Mouse (Mus musculus) MEL (cell line): ENCODE measurements around the gene Engase. TPM values are rescaled to one million over a fixed set of nuclear protein-coding genes. Genes with fewer than 3 reads are reported as not detected.

Experiments
- DNase-seq: peaks from one replicate; pipeline ENCODE4 v3.0.0; 2011; ENCODE audit warnings: low read depth, low spot score
- H3K27ac ChIP-seq: 2 replicates; pipeline ENCODE4 v1.5.1; 2012; ENCODE audit warnings: low read depth, mild to moderate bottlenecking, control low read depth, low read length, moderate library complexity; ENCODE audit not compliant: control insufficient read depth
- H3K27me3 ChIP-seq, 2 experiments: fragments of 150-350 bp in 1 of 2; sonication (generic) in 1 of 2; 2 replicates each; pipeline ENCODE4 v1.6.1; 2012; ENCODE audit warnings: low read length in 2 of 2, mild to moderate bottlenecking in 2 of 2, improper control_type of control experiment in 1 of 2, moderate library complexity in 1 of 2; ENCODE audit not compliant: insufficient read depth in 2 of 2, control insufficient read depth in 1 of 2
- H3K36me3 ChIP-seq, 2 experiments: 2 replicates each; pipeline ENCODE4 v1.6.1; 2012 to 2014; ENCODE audit warnings: low read length in 2 of 2, improper control_type of control experiment in 1 of 2, inconsistent platforms in 1 of 2, mild to moderate bottlenecking in 1 of 2; ENCODE audit not compliant: insufficient read depth in 2 of 2, control insufficient read depth in 1 of 2
- H3K4me1 ChIP-seq, 2 experiments: fragments of 150-350 bp in 1 of 2; sonication (generic) in 1 of 2; 2 replicates each; pipeline ENCODE4 v1.6.1; 2012; ENCODE audit warnings: low read length in 2 of 2, improper control_type of control experiment in 1 of 2, mild to moderate bottlenecking in 1 of 2; ENCODE audit not compliant: insufficient read depth in 2 of 2, control insufficient read depth in 1 of 2
- H3K4me3 ChIP-seq, 2 experiments: fragments of 150-350 bp in 1 of 2; sonication (generic) in 1 of 2; 2 replicates each; pipeline ENCODE4 v1.5.1; 2012; ENCODE audit warnings: low read depth in 2 of 2, low read length in 2 of 2, mild to moderate bottlenecking in 2 of 2, moderate library complexity in 2 of 2, control low read depth in 1 of 2, improper control_type of control experiment in 1 of 2; ENCODE audit not compliant: control insufficient read depth in 1 of 2, insufficient read depth in 1 of 2
- H3K79me2 ChIP-seq: 2 replicates; pipeline ENCODE4 v1.6.1; 2012; ENCODE audit warnings: mild to moderate bottlenecking, low read length, moderate library complexity; ENCODE audit not compliant: control insufficient read depth, poor library complexity, insufficient read depth
- H3K9ac ChIP-seq: 2 replicates; pipeline ENCODE4 v1.6.1; 2012; ENCODE audit warnings: low read depth, mild to moderate bottlenecking, control low read depth, low read length, moderate library complexity; ENCODE audit not compliant: control insufficient read depth, poor library complexity, severe bottlenecking
- H3K9me3 ChIP-seq: fragments of 150-350 bp; sonication (generic); replicated peaks from 2 replicates; pipeline ENCODE4 v1.6.1; 2012; ENCODE audit warnings: mild to moderate bottlenecking, low read length, improper control_type of control experiment, moderate library complexity; ENCODE audit not compliant: insufficient read depth
- CHD1 ChIP-seq: IDR thresholded peaks from 2 replicates; pipeline ENCODE4 v1.6.1; 2012; ENCODE audit warnings: low read depth, mild to moderate bottlenecking, inconsistent platforms, low read length, improper control_type of control experiment
- E2F4 ChIP-seq: IDR thresholded peaks from 2 replicates; pipeline ENCODE4 v1.6.1; 2011; ENCODE audit warnings: low read depth, low read length, improper control_type of control experiment, borderline replicate concordance
- ELF1 ChIP-seq: IDR thresholded peaks from 2 replicates; pipeline ENCODE4 v1.6.1; 2014; ENCODE audit warnings: low read depth, mild to moderate bottlenecking, inconsistent platforms, low read length, improper control_type of control experiment, moderate library complexity
- EP300 ChIP-seq, 2 experiments: IDR thresholded peaks; 2 replicates each; pipeline ENCODE4 v1.6.1; 2011; ENCODE audit warnings: improper control_type of control experiment in 2 of 2, low read length in 2 of 2, low read depth in 1 of 2, mild to moderate bottlenecking in 1 of 2
- ETS1 ChIP-seq: IDR thresholded peaks from 2 replicates; pipeline ENCODE4 v1.6.1; 2012; ENCODE audit warnings: low read depth, mild to moderate bottlenecking, inconsistent platforms, low read length, improper control_type of control experiment, moderate library complexity
- GATA1 ChIP-seq: IDR thresholded peaks from 2 replicates; pipeline ENCODE4 v1.6.1; 2011; ENCODE audit warnings: low read depth, low read length, improper control_type of control experiment
- MAFK ChIP-seq: IDR thresholded peaks from 2 replicates; pipeline ENCODE4 v1.6.1; 2011; ENCODE audit warnings: low read depth, mild to moderate bottlenecking, low read length, improper control_type of control experiment, borderline replicate concordance
- MAX ChIP-seq: IDR thresholded peaks from 2 replicates; pipeline ENCODE4 v1.6.1; 2011; ENCODE audit warnings: low read length, improper control_type of control experiment
- MEF2A ChIP-seq: IDR thresholded peaks from 2 replicates; pipeline ENCODE4 v1.6.1; 2014; ENCODE audit warnings: low read depth, mild to moderate bottlenecking, inconsistent platforms, low read length, improper control_type of control experiment; ENCODE audit not compliant: poor library complexity, insufficient replicate concordance, severe bottlenecking; ENCODE audit errors: extremely low read depth
- MYC ChIP-seq: IDR thresholded peaks from 2 replicates; pipeline ENCODE4 v1.6.1; 2011; ENCODE audit warnings: low read depth, mild to moderate bottlenecking, low read length, improper control_type of control experiment, moderate library complexity
- NRF1 ChIP-seq: IDR thresholded peaks from 2 replicates; pipeline ENCODE4 v1.6.1; 2014; ENCODE audit warnings: low read depth, mild to moderate bottlenecking, inconsistent platforms, low read length, improper control_type of control experiment, moderate library complexity; ENCODE audit not compliant: poor library complexity, insufficient read depth, severe bottlenecking
- POLR2A ChIP-seq, 2 experiments: IDR thresholded peaks; 2 replicates each; pipeline ENCODE4 v1.6.1; 2011 to 2012; ENCODE audit warnings: low read length in 2 of 2, mild to moderate bottlenecking in 2 of 2, control low read depth in 1 of 2, improper control_type of control experiment in 1 of 2, low read depth in 1 of 2, moderate library complexity in 1 of 2; ENCODE audit not compliant: control insufficient read depth in 1 of 2, insufficient read depth in 1 of 2, poor library complexity in 1 of 2
- POLR2AphosphoS2 ChIP-seq: IDR thresholded peaks from 2 replicates; pipeline ENCODE4 v1.6.1; 2011; ENCODE audit warnings: low read length, improper control_type of control experiment
- POLR2AphosphoS5 ChIP-seq: IDR thresholded peaks from 2 replicates; pipeline ENCODE4 v1.6.1; 2012; ENCODE audit warnings: low read depth, borderline replicate concordance, mild to moderate bottlenecking, inconsistent platforms, low read length, moderate library complexity, mixed read lengths
- RAD21 ChIP-seq: IDR thresholded peaks from 2 replicates; pipeline ENCODE4 v1.6.1; 2011; ENCODE audit warnings: mild to moderate bottlenecking, low read depth, low read length, improper control_type of control experiment
- TBP ChIP-seq: IDR thresholded peaks from 2 replicates; pipeline ENCODE4 v1.8.0; 2011; ENCODE audit warnings: low read depth, low read length, improper control_type of control experiment
- UBTF ChIP-seq: IDR thresholded peaks from 2 replicates; pipeline ENCODE4 v1.6.1; 2012; ENCODE audit warnings: low read depth, mild to moderate bottlenecking, inconsistent platforms, low read length, improper control_type of control experiment, moderate library complexity, borderline replicate concordance; ENCODE audit not compliant: insufficient read depth
- USF2 ChIP-seq, 2 experiments: IDR thresholded peaks; 2 replicates each; pipeline ENCODE4 v1.6.1; 2011 to 2012; ENCODE audit warnings: improper control_type of control experiment in 2 of 2, low read length in 2 of 2, borderline replicate concordance in 1 of 2, inconsistent platforms in 1 of 2, low read depth in 1 of 2, mild to moderate bottlenecking in 1 of 2; ENCODE audit not compliant: insufficient read depth in 1 of 2
- ZMIZ1 ChIP-seq: IDR thresholded peaks from 2 replicates; pipeline ENCODE4 v1.6.1; 2012; ENCODE audit warnings: low read depth, mild to moderate bottlenecking, inconsistent platforms, low read length, improper control_type of control experiment, moderate library complexity
- polyA plus RNA-seq, 2 experiments: library from polyadenylated mRNA; stranded (reverse) in 1 of 2; unstranded in 1 of 2; fragments of >175 nt in 1 of 2; fragments of >200 nt in 1 of 2; gene quantifications; 2 replicates each; pipeline versions ENCODE4 v1.2.1 to v1.2.4; 2012; ENCODE audit warnings: low replicate concordance in 2 of 2, low read depth in 1 of 2; ENCODE audit not compliant: insufficient read length in 2 of 2, insufficient read depth in 1 of 2, missing spikeins in 1 of 2
- total RNA-seq: library from RNA; depleted of rRNA; stranded (reverse); fragments of 300-350 nt; gene quantifications from 2 replicates; pipeline ENCODE4 v1.2.3, GENCODE M21; 2012

Gene Engase
- total and polyA plus RNA-seq, 3 experiments, result 15.3 to 23.5 TPM; not detected in 1

GRCm38 (mm10) chr11:118496066-118496689, 19.5 kb downstream of the Engase start:
- Histone ChIP-seq H3K4me1 (no peaks in the 10 kb centered on the region), H3K36me3 (no peaks in the 10 kb centered on the region), H3K4me3 (no peak overlapping the region), H3K79me2 (no peaks in the 10 kb centered on the region), H3K27me3 (no peaks in the 10 kb centered on the region; a peak in 1 of 4 replicates), H3K9ac (no peak overlapping the region), H3K9me3 (no peaks in the 10 kb centered on the region)
- no peak for DNase-seq
- TF ChIP-seq ELF1, result no peak
- no peak for TF ChIP-seq UBTF
- no peak for TF ChIP-seq NRF1
- no peak for TF ChIP-seq USF2 (IDR thresholded peaks at IDR 0.05; ENCODE audit: borderline replicate concordance in 1 of 2, insufficient read depth in 1 of 2, low read depth in 1 of 2, low read length in 2 of 2)
- TF ChIP-seq POLR2AphosphoS5, result no peak
- no peak for TF ChIP-seq POLR2A (IDR thresholded peaks at IDR 0.05; ENCODE audit: control insufficient read depth in 1 of 2, insufficient read depth in 1 of 2, low read depth in 1 of 2, low read length in 2 of 2, poor library complexity in 1 of 2)
- TF ChIP-seq, all 39 proteins: peak for 0
- no peak overlapping the region for H3K27ac ChIP-seq

- Histone ChIP-seq H3K9ac (no peak overlapping the region), H3K4me3 (no peak overlapping the region), H3K27ac (no peak overlapping the region), H3K79me2 (no peaks in the 10 kb centered on the region), H3K4me1 (no peaks in the 10 kb centered on the region), H3K27me3 (no peaks in the 10 kb centered on the region; a peak in 1 of 4 replicates), H3K9me3 (no peaks in the 10 kb centered on the region), H3K36me3 (no peaks in the 10 kb centered on the region)
- DNase-seq, result no peak
- no peak for TF ChIP-seq MYC
- no peak for TF ChIP-seq UBTF
Measured at GRCm38 (mm10) chr11:118502990-118503389, 26.4 kb downstream of the Engase start.

- no peak for DNase-seq
- Histone ChIP-seq H3K27ac (no peak overlapping the region), H3K36me3 (no peaks in the 10 kb centered on the region), H3K4me1 (no peaks in the 10 kb centered on the region), H3K9ac (no peak overlapping the region), H3K79me2 (no peaks in the 10 kb centered on the region), H3K27me3 (no peaks in the 10 kb centered on the region), H3K4me3 (no peak overlapping the region), H3K9me3 (no peaks in the 10 kb centered on the region)
- TF ChIP-seq E2F4 (no peak), MAX (no peak), GATA1 (no peak), EP300 (IDR thresholded peaks at IDR 0.05; ENCODE audit: low read depth in 1 of 2, low read length in 2 of 2) (no peak), RAD21 (no peak), ELF1 (no peak), ETS1 (no peak), POLR2AphosphoS2 (no peak), NRF1 (no peak), UBTF (no peak), MAFK (no peak), ZMIZ1 (no peak), CHD1 (no peak), USF2 (IDR thresholded peaks at IDR 0.05; ENCODE audit: borderline replicate concordance in 1 of 2, insufficient read depth in 1 of 2, low read depth in 1 of 2, low read length in 2 of 2) (no peak), MEF2A (no peak), TBP (no peak)
Measured at GRCm38 (mm10) chr11:118503418-118504179, 27.0 kb downstream of the Engase start.
